Mouse (Mus musculus): ENCODE data around the gene Dcaf12.

- TF ChIP-seq CTCF (IDR thresholded peaks at IDR 0.05; ENCODE audit: extremely low read depth, insufficient read depth, insufficient read length, insufficient replicate concordance) (no peak), POLR2A (IDR thresholded peaks at IDR 0.05; ENCODE audit: low read depth, low read length) (no peak)
Measured at GRCm38 (mm10) chr4:41340912-41341550, 26.3 kb upstream of the Dcaf12 start.
